Mouse (Mus musculus) heart, adult 2 months (tissue): Measurements from ENCODE around the gene Zfpm1.

ENCODE experiments used
- EP300 ChIP-seq: fragments of 200-500 bp; IDR thresholded peaks from 2 replicates; pipeline ENCODE4 v1.6.1; 2011; ENCODE audit warnings: low read depth, low read length, control low read depth; ENCODE audit not compliant: insufficient read depth
- POLR2A ChIP-seq: fragments of 200-500 bp; IDR thresholded peaks from 2 replicates; pipeline ENCODE4 v1.6.1; 2011; ENCODE audit warnings: mild to moderate bottlenecking, low read depth, low read length, control low read depth; ENCODE audit not compliant: insufficient read depth

DNA sequence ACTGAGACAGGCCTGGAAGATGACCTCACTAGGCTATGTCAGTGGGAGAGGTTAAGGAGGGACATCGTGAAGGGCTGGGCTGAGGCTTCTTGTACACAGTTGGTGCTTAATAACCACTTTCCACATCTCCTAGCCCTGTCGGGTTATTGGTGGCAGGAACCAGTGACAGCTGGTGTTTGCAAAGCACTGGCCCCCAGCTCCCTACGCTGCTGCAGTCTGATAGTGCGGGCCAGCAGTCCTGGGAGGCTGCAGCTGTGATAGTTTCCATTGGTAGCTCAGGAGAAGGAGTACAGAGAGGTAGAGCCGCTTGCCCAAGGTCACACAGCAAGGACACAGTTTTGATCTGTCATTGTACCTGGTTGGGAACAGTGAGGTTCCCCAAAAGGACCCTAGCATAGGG is 19.9 kb downstream of the Zfpm1 start:
- no peak for TF ChIP-seq POLR2A
- TF ChIP-seq EP300 = no peak
